Mouse (Mus musculus): ENCODE measurements around the gene Igfbp5. TPM values are rescaled to one million over a fixed set of nuclear protein-coding genes. Genes with fewer than 3 reads are reported as not detected.
A peak's percentile ranks its signal among the peaks of the same experiment; 100 is the strongest.

Gene Igfbp5
- polyA plus RNA-seq, 1 experiment from 2014 or later = 90.1 TPM

- H3K27me3 ChIP-seq (ENCODE audit: control insufficient read depth, insufficient read depth, low read length) = 0 out of 2 replicates have a peak, but pooled peaks cover 3% of the 10 kb centered on the region
- H3K4me1 ChIP-seq (ENCODE audit: control insufficient read depth in 2 of 2, insufficient read depth in 2 of 2, low read length in 2 of 2) = peaks cover 6 to 33% of the 10 kb centered on the region in 2 experiments; a peak in 3 of 4 replicates
- H3K9ac ChIP-seq (ENCODE audit: low read length) = peak overlapping the region; percentile 46
- H3K9me3 ChIP-seq (ENCODE audit: control insufficient read depth, low read length) = no peaks in the 10 kb centered on the region
- H3K4me3 ChIP-seq (ENCODE audit: control insufficient read depth in 1 of 2, insufficient read depth in 1 of 2, low read depth in 1 of 2, low read length in 2 of 2) = peak overlapping the region; percentile 25 to 61; a peak in 3 of 4 replicates
- ATAC-seq (ENCODE audit: insufficient number of reproducible peaks, insufficient read depth, low FRiP score, low read depth) = no peak
- H3K36me3 ChIP-seq (ENCODE audit: control insufficient read depth, insufficient read depth, low read length) = no peaks in the 10 kb centered on the region
- H3K27ac ChIP-seq (replicated peaks in 1 of 2; ENCODE audit: control insufficient read depth in 1 of 2, insufficient read depth in 1 of 2, low read depth in 2 of 2, low read length in 2 of 2) = peak overlapping the region; percentile 41 to 49; a peak in 2 of 4 replicates
- 19% methylated on average over 6 of the region's 6 CpGs for WGBS
- peak overlapping the region; percentile 99 for H3K4me2 ChIP-seq (ENCODE audit: low read length)
These were observed 48.2 kb downstream of the Igfbp5 start for GRCm38 (mm10) chr1:72826446-72826845.

DNA sequence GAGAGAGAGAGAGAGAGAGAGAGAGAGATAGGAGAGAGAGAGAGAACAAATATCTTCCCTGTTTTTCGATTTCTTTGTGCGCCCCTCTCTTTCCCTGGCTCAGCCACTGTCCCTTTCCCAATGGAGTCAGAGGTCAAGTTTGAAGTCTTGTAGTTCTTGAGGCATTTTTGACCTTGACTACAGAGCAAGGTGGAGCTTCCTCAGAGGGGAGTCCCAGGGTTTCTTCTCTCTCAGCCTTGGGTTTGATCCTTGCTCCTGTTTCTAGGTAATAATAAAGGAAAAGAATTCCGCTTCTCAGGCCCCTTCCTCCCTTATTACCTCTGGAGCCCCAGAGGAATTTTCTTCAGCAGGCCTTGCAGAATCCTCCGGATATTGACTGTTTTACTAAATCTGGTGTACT is 48.8 kb downstream of the Igfbp5 start:
- 42% methylated on average over 4 of the region's 4 CpGs for WGBS
- H3K36me3 ChIP-seq (ENCODE audit: control insufficient read depth, insufficient read depth, low read length) = no peaks in the 10 kb centered on the region
- no peak overlapping the region for H3K27ac ChIP-seq (replicated peaks in 1 of 2; ENCODE audit: control insufficient read depth in 1 of 2, insufficient read depth in 1 of 2, low read depth in 2 of 2, low read length in 2 of 2)
- no peaks in the 10 kb centered on the region for H3K9me3 ChIP-seq (ENCODE audit: control insufficient read depth, low read length)
- H3K9ac ChIP-seq (ENCODE audit: low read length) = peak overlapping the region; percentile 74
- ATAC-seq (ENCODE audit: insufficient number of reproducible peaks, insufficient read depth, low FRiP score, low read depth) = no peak
- H3K4me1 ChIP-seq (ENCODE audit: control insufficient read depth in 2 of 2, insufficient read depth in 2 of 2, low read length in 2 of 2) = peaks cover 6 to 33% of the 10 kb centered on the region in 2 experiments; a peak in 3 of 4 replicates
- peak overlapping the region; percentile 9 to 61; a peak in 2 of 4 replicates for H3K4me3 ChIP-seq (ENCODE audit: control insufficient read depth in 1 of 2, insufficient read depth in 1 of 2, low read depth in 1 of 2, low read length in 2 of 2)
- 0 out of 2 replicates have a peak, but pooled peaks cover 3% of the 10 kb centered on the region for H3K27me3 ChIP-seq (ENCODE audit: control insufficient read depth, insufficient read depth, low read length)
- peak overlapping the region; percentile 99 for H3K4me2 ChIP-seq (ENCODE audit: low read length)

GRCm38 (mm10) chr1:72825286-72825685 is 49.4 kb downstream of the Igfbp5 start:
- Histone ChIP-seq H3K36me3 (ENCODE audit: control insufficient read depth, insufficient read depth, low read length) (no peaks in the 10 kb centered on the region), H3K9ac (ENCODE audit: low read length) (peak overlapping the region; percentile 74), H3K4me2 (ENCODE audit: low read length) (peak overlapping the region; percentile 99), H3K4me3 (ENCODE audit: control insufficient read depth in 1 of 2, insufficient read depth in 1 of 2, low read depth in 1 of 2, low read length in 2 of 2) (peak overlapping the region; percentile 61 to 63), H3K27me3 (ENCODE audit: control insufficient read depth, insufficient read depth, low read length) (0 out of 2 replicates have a peak, but pooled peaks cover 3% of the 10 kb centered on the region), H3K27ac (replicated peaks in 1 of 2; ENCODE audit: control insufficient read depth in 1 of 2, insufficient read depth in 1 of 2, low read depth in 2 of 2, low read length in 2 of 2) (no peak overlapping the region), H3K4me1 (ENCODE audit: control insufficient read depth in 2 of 2, insufficient read depth in 2 of 2, low read length in 2 of 2) (peaks cover 6 to 33% of the 10 kb centered on the region in 2 experiments; a peak in 3 of 4 replicates), H3K9me3 (ENCODE audit: control insufficient read depth, low read length) (no peaks in the 10 kb centered on the region)
- no peak for ATAC-seq (ENCODE audit: insufficient number of reproducible peaks, insufficient read depth, low FRiP score, low read depth)
- WGBS = 2% methylated on average over 20 of the region's 20 CpGs

GRCm38 (mm10) chr1:72824707-72825101 is 50.0 kb downstream of the Igfbp5 start:
- Histone ChIP-seq H3K27me3 (ENCODE audit: control insufficient read depth, insufficient read depth, low read length) (0 out of 2 replicates have a peak, but pooled peaks cover 3% of the 10 kb centered on the region), H3K27ac (replicated peaks in 1 of 2; ENCODE audit: control insufficient read depth in 1 of 2, insufficient read depth in 1 of 2, low read depth in 2 of 2, low read length in 2 of 2) (no peak overlapping the region), H3K4me2 (ENCODE audit: low read length) (peak overlapping the region; percentile 99), H3K4me1 (ENCODE audit: control insufficient read depth in 2 of 2, insufficient read depth in 2 of 2, low read length in 2 of 2) (peaks cover 6 to 33% of the 10 kb centered on the region in 2 experiments; a peak in 3 of 4 replicates), H3K9ac (ENCODE audit: low read length) (peak overlapping the region; percentile 74), H3K9me3 (ENCODE audit: control insufficient read depth, low read length) (no peaks in the 10 kb centered on the region), H3K4me3 (ENCODE audit: control insufficient read depth in 1 of 2, insufficient read depth in 1 of 2, low read depth in 1 of 2, low read length in 2 of 2) (peak overlapping the region; percentile 61 to 63), H3K36me3 (ENCODE audit: control insufficient read depth, insufficient read depth, low read length) (no peaks in the 10 kb centered on the region)
- ATAC-seq (ENCODE audit: insufficient number of reproducible peaks, insufficient read depth, low FRiP score, low read depth) = no peak
- WGBS = 1% methylated on average over 37 of the region's 37 CpGs

DNA sequence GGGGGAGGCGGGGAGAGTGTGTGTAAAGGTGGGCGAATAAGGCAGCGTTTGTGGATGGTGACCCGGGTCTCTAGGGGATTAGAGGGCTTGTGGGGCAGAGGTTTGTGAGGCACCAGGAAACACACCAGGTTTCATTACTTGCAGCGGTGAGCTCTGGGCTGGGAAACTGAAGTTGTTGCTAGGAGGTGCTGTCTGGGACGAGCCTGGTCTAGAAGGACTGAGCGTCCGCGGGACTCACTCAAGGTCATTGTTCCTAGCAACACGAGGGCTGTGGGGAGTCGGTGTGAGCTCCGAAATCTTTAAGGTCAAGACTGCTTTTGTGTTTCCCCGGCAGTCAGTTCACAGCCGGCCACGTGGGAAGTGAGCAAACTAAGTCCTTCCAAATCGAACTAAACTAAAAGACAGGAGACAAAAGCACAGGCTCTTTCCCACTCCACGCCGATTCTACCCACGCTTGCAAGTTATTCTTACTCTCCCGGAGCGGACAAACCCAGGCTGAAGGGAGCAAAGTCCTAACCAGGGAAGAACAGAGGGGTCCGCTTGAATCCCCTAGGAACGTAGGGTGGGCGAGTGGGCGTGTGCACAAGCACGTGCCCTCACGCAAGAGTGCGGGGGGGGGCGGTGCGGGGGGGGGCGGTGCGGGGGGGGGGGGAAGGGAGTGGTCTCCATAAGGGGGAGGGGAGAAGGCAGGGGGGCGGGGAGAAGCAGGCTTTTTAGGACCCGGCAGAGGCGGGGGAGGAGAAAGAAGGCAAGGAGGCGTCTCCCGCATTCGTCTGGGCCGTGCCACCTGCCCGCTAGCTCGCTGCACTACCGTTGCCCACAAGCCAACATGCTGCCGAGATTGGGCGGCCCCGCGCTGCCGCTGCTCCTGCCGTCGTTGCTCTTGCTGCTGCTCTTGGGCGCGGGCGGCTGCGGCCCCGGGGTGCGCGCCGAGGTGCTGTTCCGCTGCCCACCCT is 50.7 kb downstream of the Igfbp5 start, which contains the start of gene Igfbp2:
Igfbp2 (plus strand) TSS at position 753 of the 956 bp plus-strand sequence.
- Histone ChIP-seq H3K4me1 (ENCODE audit: control insufficient read depth in 2 of 2, insufficient read depth in 2 of 2, low read length in 2 of 2) (peaks cover 6 to 33% of the 10 kb centered on the region in 2 experiments; a peak in 3 of 4 replicates), H3K27me3 (ENCODE audit: control insufficient read depth, insufficient read depth, low read length) (0 out of 2 replicates have a peak, but pooled peaks cover 3% of the 10 kb centered on the region), H3K36me3 (ENCODE audit: control insufficient read depth, insufficient read depth, low read length) (no peaks in the 10 kb centered on the region), H3K4me3 (ENCODE audit: control insufficient read depth in 1 of 2, insufficient read depth in 1 of 2, low read depth in 1 of 2, low read length in 2 of 2) (peak within 1 kb of the TSS; percentile 61 to 63), H3K9ac (ENCODE audit: low read length) (peak within 1 kb of the TSS; percentile 74), H3K4me2 (ENCODE audit: low read length) (peak within 1 kb of the TSS; percentile 99), H3K9me3 (ENCODE audit: control insufficient read depth, low read length) (no peaks in the 10 kb centered on the region), H3K27ac (replicated peaks in 1 of 2; ENCODE audit: control insufficient read depth in 1 of 2, insufficient read depth in 1 of 2, low read depth in 2 of 2, low read length in 2 of 2) (0 out of 4 replicates have a peak within 1 kb of the TSS, but pooled peaks have one; percentile 21 to 41)
- WGBS = 2% methylated on average over 50 of the region's 58 CpGs
- peak; percentile 44; the same call in 1 of the 2 replicates for ATAC-seq (ENCODE audit: insufficient number of reproducible peaks, insufficient read depth, low FRiP score, low read depth)

GRCm38 (mm10) chr1:72822893-72823292 is 51.8 kb downstream of the Igfbp5 start:
- no peak overlapping the region for H3K4me3 ChIP-seq (ENCODE audit: control insufficient read depth in 1 of 2, insufficient read depth in 1 of 2, low read depth in 1 of 2, low read length in 2 of 2)
- H3K9ac ChIP-seq (ENCODE audit: low read length) = no peak overlapping the region
- WGBS = 86% methylated on average over 10 of the region's 10 CpGs
- ATAC-seq (ENCODE audit: insufficient number of reproducible peaks, insufficient read depth, low FRiP score, low read depth) = no peak
- no peaks in the 10 kb centered on the region for H3K36me3 ChIP-seq (ENCODE audit: control insufficient read depth, insufficient read depth, low read length)
- H3K27ac ChIP-seq (replicated peaks in 1 of 2; ENCODE audit: control insufficient read depth in 1 of 2, insufficient read depth in 1 of 2, low read depth in 2 of 2, low read length in 2 of 2) = no peak overlapping the region
- 0 out of 2 replicates have a peak, but pooled peaks cover 3% of the 10 kb centered on the region for H3K27me3 ChIP-seq (ENCODE audit: control insufficient read depth, insufficient read depth, low read length)
- no peak overlapping the region for H3K4me2 ChIP-seq (ENCODE audit: low read length)
- H3K4me1 ChIP-seq (ENCODE audit: control insufficient read depth in 2 of 2, insufficient read depth in 2 of 2, low read length in 2 of 2) = peaks cover 6 to 29% of the 10 kb centered on the region in 2 experiments; a peak in 3 of 4 replicates
- no peaks in the 10 kb centered on the region for H3K9me3 ChIP-seq (ENCODE audit: control insufficient read depth, low read length)

DNA sequence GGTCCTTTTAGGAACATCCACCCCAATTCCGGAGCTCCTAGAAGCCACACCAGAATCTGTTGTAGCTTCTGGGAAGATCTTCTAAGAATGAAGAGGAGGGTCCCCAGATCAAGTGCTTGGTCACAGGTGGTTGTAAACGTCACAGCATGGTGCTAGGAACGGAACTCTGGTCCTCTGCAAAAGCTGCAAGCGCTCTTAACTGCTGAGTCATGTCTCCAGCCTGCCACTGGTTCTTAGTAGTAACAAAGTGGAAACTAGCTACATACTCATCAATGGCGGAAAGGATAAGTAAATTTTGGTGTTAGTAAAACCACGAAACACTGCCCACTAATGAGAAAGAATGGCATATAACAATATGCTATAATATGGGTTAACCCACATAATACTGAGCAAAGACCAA is 54.7 kb downstream of the Igfbp5 start:
- Histone ChIP-seq H3K9ac (ENCODE audit: low read length) (no peak overlapping the region), H3K9me3 (ENCODE audit: control insufficient read depth, low read length) (no peaks in the 10 kb centered on the region), H3K4me2 (ENCODE audit: low read length) (no peak overlapping the region), H3K27ac (replicated peaks in 1 of 2; ENCODE audit: control insufficient read depth in 1 of 2, insufficient read depth in 1 of 2, low read depth in 2 of 2, low read length in 2 of 2) (no peak overlapping the region), H3K27me3 (ENCODE audit: control insufficient read depth, insufficient read depth, low read length) (0 out of 2 replicates have a peak, but pooled peaks cover 4% of the 10 kb centered on the region), H3K36me3 (ENCODE audit: control insufficient read depth, insufficient read depth, low read length) (no peaks in the 10 kb centered on the region), H3K4me3 (ENCODE audit: control insufficient read depth in 1 of 2, insufficient read depth in 1 of 2, low read depth in 1 of 2, low read length in 2 of 2) (no peak overlapping the region), H3K4me1 (ENCODE audit: control insufficient read depth in 2 of 2, insufficient read depth in 2 of 2, low read length in 2 of 2) (peaks cover 7 to 13% of the 10 kb centered on the region in 2 experiments)
- ATAC-seq (ENCODE audit: insufficient number of reproducible peaks, insufficient read depth, low FRiP score, low read depth) = no peak
- 87% methylated on average over 6 of the region's 6 CpGs for WGBS
